Mouse (Mus musculus) megakaryocyte, embryonic 14.5 days (primary cell): ENCODE measurements at regions not wholly inside any gene's neighbourhood (a gene's known extent, or its start where the extent isn't known, plus 50 kb on each side); places are given as distances from the start of the nearest gene placed in this dataset.

Source experiments
- FLI1 ChIP-seq: IDR thresholded peaks from 2 replicates; pipeline ENCODE4 v1.6.1; 2012; ENCODE audit warnings: low read length, inconsistent platforms, mixed read lengths
- GATA1 ChIP-seq: IDR thresholded peaks from 3 replicates; pipeline ENCODE4 v1.6.1; 2012; ENCODE audit warnings: mixed read lengths, low read length, inconsistent platforms, borderline replicate concordance

- TF ChIP-seq GATA1: no peak
- TF ChIP-seq FLI1: no peak
These were observed 401.9 kb upstream of the Slc35b3 start for GRCm38 (mm10) chr13:39362536-39362935.
